Mouse (Mus musculus): ENCODE results near the gene Olfr1176.

Olfr1176 gene

DNA sequence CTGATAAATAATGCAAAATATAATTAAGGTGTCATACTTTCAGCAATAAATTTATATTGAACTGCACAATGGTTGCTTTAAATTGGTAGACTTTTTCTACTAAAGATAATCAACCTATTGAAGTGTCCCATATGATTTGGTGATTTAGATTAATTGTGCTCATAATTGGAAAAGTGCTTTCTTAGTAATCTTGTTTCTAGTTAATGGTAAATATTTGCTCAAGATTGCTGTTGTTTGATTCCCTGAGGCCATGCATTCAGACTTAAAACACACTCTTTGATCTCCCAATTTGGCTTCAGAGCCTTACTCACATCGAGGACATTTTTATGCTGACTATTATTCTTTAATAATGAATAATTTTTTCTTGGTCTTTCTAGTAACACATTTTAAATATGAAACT lies at the start of gene Olfr1176:
Olfr1176 (plus strand) TSS at position 301 of the 400 bp plus-strand sequence.
- CTCF ChIA-PET, result no interaction called here
- POLR2A ChIA-PET, result no interaction called here

- POLR2A ChIA-PET, result no interaction called here
- CTCF ChIA-PET, result no interaction called here
These were observed 21.5 kb upstream of the Olfr1176 start, which contains the start of gene Olfr1174-ps for GRCm38 (mm10) chr2:88315035-88315434. Olfr1174-ps (minus strand) TSS chr2:88315135.

- ChIA-PET POLR2A (no interaction called here), CTCF (no interaction called here)
These were observed 9.4 kb upstream of the Olfr1176 start, which contains the start of gene Olfr1175-ps for GRCm38 (mm10) chr2:88327115-88327514. Olfr1175-ps (minus strand) TSS chr2:88327215.

- ChIA-PET CTCF (no interaction called here), POLR2A (no interaction called here)
These were observed 9.9 kb downstream of the Olfr1176 start, which contains the start of gene Olfr1177-ps for GRCm38 (mm10) chr2:88346392-88346791. Olfr1177-ps (minus strand) TSS chr2:88346492.

- CTCF ChIA-PET, result interaction anchor here in 2 of 4 experiments (0.6 to 0.7 kb wide), 2 partner anchors 54 to 1188 kb away, joined by 3 read pairs; no protein-coding TSS in a partner anchor
- POLR2A ChIA-PET, result no interaction called here
These were observed 19.8 kb downstream of the Olfr1176 start for GRCm38 (mm10) chr2:88356304-88356703.

GRCm38 (mm10) chr2:88386762-88387161 lies 50.2 kb downstream of the Olfr1176 start, which contains the start of gene Olfr1178:
Olfr1178 (plus strand) TSS chr2:88387062.
- POLR2A ChIA-PET, result no interaction called here
- CTCF ChIA-PET, result no interaction called here

All from embryonic stem cell, embryonic (primary cell).